Mouse (Mus musculus) intestine, postnatal 0 days (tissue): Measurements from ENCODE around the gene Esyt2. TPM values are rescaled to one million over a fixed set of nuclear protein-coding genes. Genes with fewer than 3 reads are reported as not detected.

Experiments used
- ATAC-seq: fragments of 200-750 bp; cut with Nextera tagmentation; 2 replicates; pipeline ENCODE4 v1.8.0; 2017; ENCODE audit warnings: mild to moderate bottlenecking, moderate TSS enrichment, moderate library complexity
- H3K27ac ChIP-seq: fragments of 300-500 bp; sonication (generic); 2 replicates; pipeline ENCODE4 v1.5.1; 2014; ENCODE audit warnings: mild to moderate bottlenecking, low read depth, low read length, moderate library complexity
- H3K27me3 ChIP-seq: fragments of 300-500 bp; sonication (generic); replicated peaks from 2 replicates; pipeline ENCODE4 v1.6.1; 2014; ENCODE audit warnings: low read length, mixed read lengths; ENCODE audit not compliant: control insufficient read depth, insufficient read depth
- H3K36me3 ChIP-seq: fragments of 300-500 bp; sonication (generic); 2 replicates; pipeline ENCODE4 v1.6.1; 2014; ENCODE audit warnings: mild to moderate bottlenecking, moderate library complexity; ENCODE audit not compliant: control insufficient read depth, insufficient read depth
- H3K4me1 ChIP-seq: fragments of 300-500 bp; sonication (generic); replicated peaks from 2 replicates; pipeline ENCODE4 v1.6.1; 2014; ENCODE audit warnings: antibody characterized with exemption, low read length, mixed read lengths; ENCODE audit not compliant: control insufficient read depth, insufficient read depth
- H3K4me2 ChIP-seq: fragments of 300-500 bp; sonication (generic); replicated peaks from 2 replicates; pipeline ENCODE4 v1.6.1; 2014; ENCODE audit warnings: low read depth, mild to moderate bottlenecking, moderate library complexity
- H3K4me3 ChIP-seq: fragments of 300-500 bp; sonication (generic); 2 replicates; pipeline ENCODE4 v1.5.1; 2014; ENCODE audit warnings: low read depth, low read length
- H3K9ac ChIP-seq: fragments of 300-500 bp; sonication (generic); 2 replicates; pipeline ENCODE4 v1.6.1; 2014; ENCODE audit warnings: mild to moderate bottlenecking, low read depth, low read length
- H3K9me3 ChIP-seq: fragments of 300-500 bp; sonication (generic); 2 replicates; pipeline ENCODE4 v1.6.1; 2016; ENCODE audit warnings: mixed run types; ENCODE audit not compliant: control insufficient read depth
- CTCF ChIP-seq: sonication (generic); IDR thresholded peaks from 2 replicates; pipeline ENCODE4 v1.5.1; 2016; ENCODE audit warnings: low read depth, mild to moderate bottlenecking, control low read depth, antibody characterized with exemption, moderate library complexity
- WGBS: fragments of 180-500 bp; shearing (Covaris S2); extraction: QIAGEN DNeasy Blood & Tissue Kit; methylation state at CpG from one replicate; pipeline ENCODE4 v1.1.7; 2014; 5-methylcytosine and 5-hydroxymethylcytosine counted together
- polyA plus RNA-seq: library from polyadenylated mRNA; unstranded; fragments of >200 nt; fragmentation: Nextera tagmentation; extraction: Ambion mirVana; gene quantifications from 2 replicates; pipeline ENCODE4 v1.2.1, GENCODE M21; 2015

Gene Esyt2
- polyA plus RNA-seq, 1 experiment from 2014 or later: 14.1 TPM

DNA sequence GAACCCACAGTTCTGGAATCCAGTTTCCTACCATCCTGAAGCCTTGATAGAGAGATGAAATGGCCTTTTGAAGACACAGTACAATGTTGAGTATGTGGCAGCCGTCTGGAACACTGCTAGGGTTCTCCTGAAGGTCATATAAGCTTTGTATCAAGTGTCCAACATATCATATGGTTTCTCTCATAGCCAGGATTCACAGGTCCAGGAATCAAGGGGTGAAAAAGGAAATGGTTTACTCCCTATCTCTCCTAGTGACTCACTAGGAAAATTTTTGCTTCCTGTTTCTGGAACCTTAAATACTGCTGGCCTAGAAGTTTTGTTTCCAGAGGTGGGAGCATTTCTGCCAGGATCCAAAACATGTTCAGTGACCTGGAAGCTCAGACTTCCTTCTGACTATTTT, 108.9 kb downstream of the Esyt2 start:
- no peak for TF ChIP-seq CTCF
- H3K27ac ChIP-seq: no peak overlapping the region
- ATAC-seq: no peak
- H3K4me2 ChIP-seq: no peak overlapping the region
- no peaks in the 10 kb centered on the region for H3K36me3 ChIP-seq
- no peak overlapping the region for H3K9ac ChIP-seq
- no peaks in the 10 kb centered on the region for H3K27me3 ChIP-seq
- no peak overlapping the region for H3K4me3 ChIP-seq
- no peaks in the 10 kb centered on the region for H3K4me1 ChIP-seq
- H3K9me3 ChIP-seq: no peaks in the 10 kb centered on the region
- 46% methylated on average over 1 of the region's 1 CpGs for WGBS

DNA sequence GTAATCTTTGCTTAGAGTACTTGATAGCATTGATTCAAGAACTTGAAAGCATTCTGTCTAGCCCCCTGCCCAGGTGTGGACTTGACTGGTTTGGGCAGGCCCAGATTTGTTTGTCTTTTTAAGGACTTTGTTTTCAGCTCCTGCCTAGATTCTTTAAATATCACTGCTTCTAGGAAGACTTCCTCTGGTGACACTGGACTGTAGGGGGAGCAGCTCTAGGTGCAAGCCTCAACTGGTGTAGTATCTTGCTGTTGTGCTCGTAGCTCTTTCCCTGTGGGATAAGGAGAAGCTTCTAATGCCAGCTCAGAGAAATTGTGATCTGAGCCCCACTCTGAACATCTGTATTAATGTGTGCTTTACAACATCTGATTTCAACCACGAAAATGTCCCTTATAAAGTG, 113.3 kb downstream of the Esyt2 start:
- H3K27me3 ChIP-seq: no peaks in the 10 kb centered on the region
- no peaks in the 10 kb centered on the region for H3K4me1 ChIP-seq
- no peaks in the 10 kb centered on the region for H3K9me3 ChIP-seq
- H3K27ac ChIP-seq: no peak overlapping the region
- no peak overlapping the region for H3K4me3 ChIP-seq
- no peak overlapping the region for H3K9ac ChIP-seq
- no peak for ATAC-seq
- TF ChIP-seq CTCF: peak; percentile 40
- no peaks in the 10 kb centered on the region for H3K36me3 ChIP-seq
- WGBS: 69% methylated on average over 2 of the region's 2 CpGs
- H3K4me2 ChIP-seq: no peak overlapping the region

DNA sequence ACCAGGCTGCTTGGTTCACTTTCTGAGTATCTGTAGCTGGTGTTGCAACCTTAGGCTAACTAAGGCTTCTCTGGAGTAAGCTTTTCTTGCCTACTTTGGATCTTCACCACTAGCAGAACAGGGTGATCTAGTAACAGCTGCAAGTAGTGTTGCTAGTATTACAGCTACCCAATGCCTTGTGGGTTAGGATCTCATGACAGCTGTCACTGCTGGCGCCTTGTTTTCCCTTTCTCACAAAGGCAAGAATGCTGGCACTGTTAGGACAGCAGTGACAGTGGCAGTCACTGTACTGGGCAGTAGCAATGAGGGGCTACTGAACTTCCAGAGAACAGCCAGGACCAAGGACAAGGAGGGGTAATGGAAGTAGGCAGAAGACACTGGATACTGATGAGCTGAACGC, 114.3 kb downstream of the Esyt2 start:
- no peak for ATAC-seq
- H3K36me3 ChIP-seq: no peaks in the 10 kb centered on the region
- no peak for TF ChIP-seq CTCF

DNA sequence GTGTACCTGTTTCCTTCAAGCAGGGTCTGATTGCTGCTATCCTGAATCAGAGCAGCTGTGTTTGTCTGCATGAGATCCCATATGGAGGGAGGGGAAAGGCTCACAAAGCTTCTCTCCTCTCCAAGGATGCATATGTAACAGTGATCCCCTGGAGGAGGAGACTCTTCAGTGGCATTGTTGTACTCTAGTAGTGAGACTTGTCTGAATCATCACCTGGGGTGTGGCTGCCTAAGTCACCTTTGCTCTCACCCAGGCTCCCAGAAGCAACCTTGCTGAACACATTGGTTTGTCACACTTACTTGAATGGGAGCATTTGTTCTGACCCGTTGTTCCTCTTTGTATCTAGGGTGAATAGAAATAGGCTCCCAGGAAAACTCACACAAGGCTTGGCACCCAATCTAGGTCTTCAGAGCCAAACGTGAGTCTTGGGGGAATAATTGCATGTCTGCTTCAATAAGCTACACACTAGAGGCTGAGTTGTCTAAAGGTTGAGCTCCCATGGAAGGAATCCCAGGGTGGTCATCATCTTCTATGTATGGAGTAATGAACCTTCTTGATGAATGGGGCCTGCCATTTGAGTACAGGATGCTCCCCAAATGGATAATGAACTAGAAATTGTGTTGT, 115.2 kb downstream of the Esyt2 start:
- H3K4me2 ChIP-seq: no peak overlapping the region
- H3K4me1 ChIP-seq: no peaks in the 10 kb centered on the region
- H3K9me3 ChIP-seq: no peaks in the 10 kb centered on the region
- no peak overlapping the region for H3K27ac ChIP-seq
- ATAC-seq: peak; percentile 47; the same call in 1 of the 2 replicates
- no peaks in the 10 kb centered on the region for H3K27me3 ChIP-seq
- WGBS: 53% methylated on average over 2 of the region's 2 CpGs
- no peak for TF ChIP-seq CTCF
- no peaks in the 10 kb centered on the region for H3K36me3 ChIP-seq
- H3K9ac ChIP-seq: no peak overlapping the region
- H3K4me3 ChIP-seq: no peak overlapping the region

More for the DNA sequence above, 114.3 kb downstream of the Esyt2 start:
- Histone ChIP-seq H3K4me2 (no peak overlapping the region), H3K4me1 (no peaks in the 10 kb centered on the region), H3K27me3 (no peaks in the 10 kb centered on the region), H3K9me3 (no peaks in the 10 kb centered on the region), H3K4me3 (no peak overlapping the region), H3K27ac (no peak overlapping the region), H3K9ac (no peak overlapping the region)
- 88% methylated on average over 2 of the region's 2 CpGs for WGBS

DNA sequence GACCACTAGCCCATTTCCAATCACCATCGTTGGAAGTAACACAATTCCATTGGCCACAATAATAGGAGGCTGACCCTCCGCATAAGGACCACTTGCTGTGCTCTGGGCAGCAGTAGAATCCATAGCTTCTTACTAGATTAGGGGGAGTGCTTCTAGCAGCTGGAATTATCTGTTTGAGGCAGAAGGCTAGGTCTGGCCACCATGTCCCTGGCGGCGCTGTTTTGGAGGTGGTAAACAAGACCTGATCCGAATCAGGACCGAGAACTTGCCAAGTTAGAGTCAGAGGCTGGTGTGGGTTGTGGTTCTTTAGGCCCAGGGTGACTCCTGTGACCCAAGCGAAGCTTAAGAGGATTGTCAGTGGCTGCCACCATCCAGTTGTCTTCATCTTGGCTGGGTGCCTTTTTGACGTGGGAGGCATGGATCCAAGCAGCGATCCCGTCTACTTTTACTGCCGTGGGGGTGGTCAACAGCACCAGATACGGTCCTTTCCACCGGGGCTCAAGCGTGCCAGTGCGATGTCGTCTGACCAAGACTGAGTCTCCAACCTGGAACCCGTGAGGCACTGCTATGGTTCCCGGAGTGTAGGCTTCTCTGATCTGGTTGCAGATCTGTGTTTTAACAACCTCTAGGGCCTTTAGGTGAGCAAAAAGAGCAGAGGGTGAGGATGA, 123.2 kb downstream of the Esyt2 start:
- Histone ChIP-seq H3K9me3 (no peaks in the 10 kb centered on the region), H3K4me2 (peak overlapping the region; percentile 94), H3K27ac (no peak overlapping the region), H3K9ac (no peak overlapping the region), H3K36me3 (no peaks in the 10 kb centered on the region), H3K4me3 (no peak overlapping the region; the same call in 1 of the 2 replicates), H3K27me3 (no peaks in the 10 kb centered on the region), H3K4me1 (no peaks in the 10 kb centered on the region)
- TF ChIP-seq CTCF: no peak
- no peak for ATAC-seq
- WGBS: 96% methylated on average over 18 of the region's 18 CpGs

DNA sequence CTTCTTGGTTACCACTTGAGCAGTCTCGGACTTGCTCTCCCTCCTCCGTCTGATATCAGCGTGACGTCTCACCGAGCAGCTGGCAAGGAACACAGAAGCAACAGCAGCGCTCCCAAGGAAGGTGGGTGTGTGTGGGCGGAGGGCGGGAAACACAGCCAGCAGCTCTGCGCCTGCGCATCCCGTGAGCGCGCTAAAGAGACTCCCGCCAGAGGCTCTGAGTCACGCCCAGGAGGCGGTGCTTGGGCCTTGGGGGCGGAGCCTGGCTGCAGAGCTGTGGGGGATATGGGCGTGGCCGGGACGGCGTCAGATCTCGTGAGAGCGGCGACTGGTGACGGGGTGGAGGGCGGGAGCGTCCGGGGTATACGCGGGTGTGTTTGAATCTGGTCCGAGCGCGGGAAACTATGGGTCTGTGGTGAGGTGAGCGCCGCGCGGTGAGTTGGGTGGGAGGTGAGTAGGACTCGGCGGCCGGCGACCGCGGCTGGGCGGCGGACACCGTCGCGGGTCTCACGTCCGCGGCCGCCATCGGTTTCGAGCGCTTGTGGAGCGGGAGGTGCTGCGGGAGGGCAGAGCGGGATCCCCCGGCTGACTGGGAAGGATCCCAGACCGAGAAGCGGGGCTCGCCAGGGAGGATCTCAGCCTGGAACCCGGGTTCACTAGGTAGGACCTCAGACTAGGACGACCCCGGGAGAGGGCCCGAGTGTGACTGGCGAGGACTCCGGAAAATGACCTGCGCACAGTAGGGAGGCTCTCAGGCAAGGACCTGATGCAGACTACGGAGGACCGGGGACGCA, 124.2 kb downstream of the Esyt2 start, which contains the start of gene Ncapg2:
Gene Ncapg2, plus strand, starts transcription at position 358 of the 791 bp plus-strand sequence.
- no peak for TF ChIP-seq CTCF
- peak; percentile 99 for ATAC-seq
- Histone ChIP-seq H3K4me2 (peak within 1 kb of the TSS; percentile 94), H3K36me3 (no peaks in the 10 kb centered on the region), H3K4me1 (no peaks in the 10 kb centered on the region), H3K9ac (peak within 1 kb of the TSS; percentile 81), H3K9me3 (no peaks in the 10 kb centered on the region), H3K27ac (no peak within 1 kb of the TSS), H3K27me3 (no peaks in the 10 kb centered on the region), H3K4me3 (peak within 1 kb of the TSS; percentile 90)
- WGBS: under 1% methylated on average over 72 of the region's 72 CpGs
